Mouse (Mus musculus) CH12.LX (cell line): ENCODE measurements around the gene Hsd3b7. TPM values are rescaled to one million over a fixed set of nuclear protein-coding genes. Genes with fewer than 3 reads are reported as not detected.
A peak's percentile ranks its signal among the peaks of the same experiment; 100 is the strongest.

Source experiments
- DNase-seq: peaks from one replicate; pipeline ENCODE4 v3.0.0-alpha.2; 2013; ENCODE audit errors: extremely low read depth
- H3K27ac ChIP-seq: 2 replicates; pipeline ENCODE4 v1.5.1; 2012; ENCODE audit warnings: low read depth, mild to moderate bottlenecking, control low read depth, moderate library complexity; ENCODE audit not compliant: insufficient read depth
- H3K27me3 ChIP-seq: replicated peaks from 2 replicates; pipeline ENCODE3; 2012; ENCODE audit warnings: inconsistent platforms
- H3K36me3 ChIP-seq, 2 experiments: replicated peaks in 1 of 2; 2 replicates each; pipeline versions ENCODE3 to v1.6.1; 2012; ENCODE audit warnings: inconsistent platforms in 1 of 2, low read length in 1 of 2, mild to moderate bottlenecking in 1 of 2, mixed read lengths in 1 of 2, moderate library complexity in 1 of 2; ENCODE audit not compliant: control insufficient read depth in 1 of 2, insufficient read depth in 1 of 2
- H3K4me1 ChIP-seq, 2 experiments: 2 replicates each; pipeline ENCODE4 v1.6.1; 2012; ENCODE audit warnings: inconsistent platforms in 1 of 2, moderate library complexity in 1 of 2; ENCODE audit not compliant: insufficient read depth in 2 of 2, control insufficient read depth in 1 of 2
- H3K4me2 ChIP-seq: 2 replicates; pipeline ENCODE4 v1.6.1; 2012; ENCODE audit warnings: low read depth, mild to moderate bottlenecking, control low read depth; ENCODE audit not compliant: poor library complexity, insufficient read depth, severe bottlenecking
- H3K4me3 ChIP-seq, 3 experiments: fragments of 150-350 bp in 1 of 3; sonication (generic) in 1 of 3; replicated peaks in 1 of 3; 2 replicates each; pipeline versions ENCODE3 to v1.5.1; 2011 to 2012; ENCODE audit warnings: low read depth in 2 of 3, low read length in 2 of 3, mild to moderate bottlenecking in 2 of 3, moderate library complexity in 2 of 3, control low read depth in 1 of 3, improper control_type of control experiment in 1 of 3, inconsistent platforms in 1 of 3, mixed read lengths in 1 of 3; ENCODE audit not compliant: poor library complexity in 1 of 3
- H3K79me2 ChIP-seq: replicated peaks from 2 replicates; pipeline ENCODE4 v1.6.1; 2012; ENCODE audit warnings: mild to moderate bottlenecking, moderate library complexity; ENCODE audit not compliant: control insufficient read depth, poor library complexity, insufficient read depth, severe bottlenecking; ENCODE audit errors: extremely low read depth
- H3K9ac ChIP-seq: 2 replicates; pipeline ENCODE4 v1.6.1; 2012; ENCODE audit warnings: low read depth, mild to moderate bottlenecking, control low read depth, moderate library complexity; ENCODE audit not compliant: insufficient read depth
- H3K9me3 ChIP-seq: replicated peaks from 2 replicates; pipeline ENCODE3; 2012; ENCODE audit warnings: low read length, inconsistent platforms, mixed read lengths
- BHLHE40 ChIP-seq: IDR thresholded peaks from 2 replicates; pipeline ENCODE4 v1.6.1; 2011; ENCODE audit warnings: mild to moderate bottlenecking, low read depth, low read length, improper control_type of control experiment
- CHD1 ChIP-seq: IDR thresholded peaks from 2 replicates; pipeline ENCODE4 v1.6.1; 2012; ENCODE audit warnings: low read depth, low read length, improper control_type of control experiment, inconsistent platforms
- CHD2 ChIP-seq: IDR thresholded peaks from 2 replicates; pipeline ENCODE4 v1.6.1; 2011; ENCODE audit warnings: low read length, improper control_type of control experiment
- E2F4 ChIP-seq: IDR thresholded peaks from 2 replicates; pipeline ENCODE4 v1.6.1; 2011; ENCODE audit warnings: low read depth, low read length, improper control_type of control experiment; ENCODE audit not compliant: insufficient replicate concordance
- ELF1 ChIP-seq: IDR thresholded peaks from 2 replicates; pipeline ENCODE4 v1.6.1; 2014; ENCODE audit warnings: low read depth, mild to moderate bottlenecking, inconsistent platforms, low read length, improper control_type of control experiment
- EP300 ChIP-seq: IDR thresholded peaks from 2 replicates; pipeline ENCODE4 v1.6.1; 2011; ENCODE audit warnings: low read length, improper control_type of control experiment
- ETS1 ChIP-seq: conservative IDR thresholded peaks from 2 replicates; pipeline ENCODE4 v1.6.1; 2012; ENCODE audit warnings: low read depth, mild to moderate bottlenecking, inconsistent platforms, low read length, improper control_type of control experiment, moderate library complexity
- HCFC1 ChIP-seq: IDR thresholded peaks from 2 replicates; pipeline ENCODE4 v1.6.1; 2012; ENCODE audit warnings: low read depth, mild to moderate bottlenecking, inconsistent platforms, low read length, improper control_type of control experiment
- IRF4 ChIP-seq: IDR thresholded peaks from 2 replicates; pipeline ENCODE4 v1.6.1; 2014; ENCODE audit warnings: low read depth, mild to moderate bottlenecking, inconsistent platforms, low read length, improper control_type of control experiment
- JUN ChIP-seq: IDR thresholded peaks from 2 replicates; pipeline ENCODE4 v1.6.1; 2011; ENCODE audit warnings: low read depth, mild to moderate bottlenecking, low read length, improper control_type of control experiment, moderate library complexity; ENCODE audit not compliant: insufficient read depth
- JUND ChIP-seq: conservative IDR thresholded peaks from 2 replicates; pipeline ENCODE4 v1.6.1; 2011; ENCODE audit warnings: low read depth, low read length, improper control_type of control experiment
- KAT2A ChIP-seq: IDR thresholded peaks from 2 replicates; pipeline ENCODE4 v1.6.1; 2012; ENCODE audit warnings: low read length, improper control_type of control experiment, inconsistent platforms; ENCODE audit not compliant: insufficient replicate concordance
- MAFK ChIP-seq: IDR thresholded peaks from 2 replicates; pipeline ENCODE4 v1.6.1; 2011; ENCODE audit warnings: low read length, improper control_type of control experiment; ENCODE audit not compliant: insufficient replicate concordance
- MAX ChIP-seq: IDR thresholded peaks from 2 replicates; pipeline ENCODE4 v1.6.1; 2011; ENCODE audit warnings: low read length, improper control_type of control experiment
- MAZ ChIP-seq: IDR thresholded peaks from 2 replicates; pipeline ENCODE4 v1.6.1; 2012; ENCODE audit warnings: low read depth, mild to moderate bottlenecking, inconsistent platforms, low read length, improper control_type of control experiment, moderate library complexity
- MEF2A ChIP-seq: IDR thresholded peaks from 2 replicates; pipeline ENCODE4 v1.6.1; 2014; ENCODE audit warnings: low read depth, mild to moderate bottlenecking, inconsistent platforms, low read length, improper control_type of control experiment, borderline replicate concordance
- MXI1 ChIP-seq: IDR thresholded peaks from 2 replicates; pipeline ENCODE4 v1.6.1; 2011; ENCODE audit warnings: mild to moderate bottlenecking, low read depth, low read length, improper control_type of control experiment
- MYC ChIP-seq: IDR thresholded peaks from 2 replicates; pipeline ENCODE4 v1.6.1; 2011; ENCODE audit warnings: low read depth, mild to moderate bottlenecking, improper control_type of control experiment, low read length
- NRF1 ChIP-seq: IDR thresholded peaks from 2 replicates; pipeline ENCODE4 v1.6.1; 2014; ENCODE audit warnings: low read depth, mild to moderate bottlenecking, inconsistent platforms, low read length, improper control_type of control experiment, moderate library complexity
- PAX5 ChIP-seq: IDR thresholded peaks from 2 replicates; pipeline ENCODE4 v1.6.1; 2012; ENCODE audit warnings: low read length, inconsistent platforms, mixed read lengths
- RAD21 ChIP-seq: IDR thresholded peaks from 2 replicates; pipeline ENCODE4 v1.6.1; 2011; ENCODE audit warnings: low read depth, mild to moderate bottlenecking, low read length, improper control_type of control experiment, moderate library complexity
- RCOR1 ChIP-seq: conservative IDR thresholded peaks from 2 replicates; pipeline ENCODE4 v1.6.1; 2012; ENCODE audit warnings: low read depth, mild to moderate bottlenecking, inconsistent platforms, low read length, improper control_type of control experiment
- SIN3A ChIP-seq: IDR thresholded peaks from 2 replicates; pipeline ENCODE4 v1.6.1; 2012; ENCODE audit warnings: low read length, improper control_type of control experiment, inconsistent platforms
- SMC3 ChIP-seq: IDR thresholded peaks from 2 replicates; pipeline ENCODE4 v1.6.1; 2011; ENCODE audit warnings: low read depth, low read length, improper control_type of control experiment
- TCF12 ChIP-seq: IDR thresholded peaks from 2 replicates; pipeline ENCODE4 v1.6.1; 2014; ENCODE audit warnings: low read depth, mild to moderate bottlenecking, inconsistent platforms, low read length, improper control_type of control experiment
- UBTF ChIP-seq: IDR thresholded peaks from 2 replicates; pipeline ENCODE4 v1.6.1; 2012; ENCODE audit warnings: low read depth, mild to moderate bottlenecking, inconsistent platforms, low read length, improper control_type of control experiment, moderate library complexity
- USF1 ChIP-seq: IDR thresholded peaks from 2 replicates; pipeline ENCODE4 v1.6.1; 2014; ENCODE audit warnings: low read depth, mild to moderate bottlenecking, inconsistent platforms, low read length, improper control_type of control experiment
- USF2 ChIP-seq: conservative IDR thresholded peaks from 2 replicates; pipeline ENCODE4 v1.6.1; 2011; ENCODE audit warnings: low read depth, low read length, improper control_type of control experiment
- ZC3H11A ChIP-seq: IDR thresholded peaks from 2 replicates; pipeline ENCODE4 v1.6.1; 2012; ENCODE audit warnings: low read depth, mild to moderate bottlenecking, inconsistent platforms, low read length, improper control_type of control experiment
- ZMIZ1 ChIP-seq: IDR thresholded peaks from 2 replicates; pipeline ENCODE4 v1.6.1; 2012; ENCODE audit warnings: low read depth, mild to moderate bottlenecking, inconsistent platforms, low read length, improper control_type of control experiment
- dilution Hi-C: fragments of 300-500 bp; cut with MboI; formaldehyde crosslinking; loops from 2 replicates; pipeline ENCODE4 v1.14.3; 2020; ENCODE audit warnings: low sequenced_read_pairs; ENCODE audit not compliant: extremely low pct_unique_long_range_greater_than_20kb, extremely low pct_ligation_motif_present
- in situ Hi-C: fragments of 300-500 bp; cut with MboI; formaldehyde crosslinking; loops from 3 replicates; pipeline ENCODE4 v1.14.3; 2019; ENCODE audit warnings: low sequenced_read_pairs, low pct_ligation_motif_present, low pct_unique_long_range_greater_than_20kb, mixed read lengths
- polyA plus RNA-seq: library from polyadenylated mRNA; unstranded; fragments of >175 nt; gene quantifications from 2 replicates; pipeline ENCODE4 v1.2.1, GENCODE M21; 2012; ENCODE audit warnings: low read depth; ENCODE audit not compliant: insufficient read length
- total RNA-seq, 2 experiments: library from RNA; depleted of rRNA; stranded (reverse); fragments of 300-350 nt in 1 of 2; fragments of >200 nt in 1 of 2; gene quantifications; 2 replicates each; pipeline ENCODE4 v1.2.3; 2012 to 2014

Gene Hsd3b7
- total and polyA plus RNA-seq, 3 experiments, result 0.99 to 6.8 (median 4.2) TPM

- peak overlapping the region; percentile 63; the same call in 1 of the 2 replicates for H3K27ac ChIP-seq
- H3K27me3 ChIP-seq, result no peaks in the 10 kb centered on the region
- peak; percentile 24; the same call in 1 of the 2 replicates for TF ChIP-seq CHD2
- no peak for TF ChIP-seq BHLHE40
- H3K79me2 ChIP-seq, result peaks cover 14% of the 10 kb centered on the region
- peak; percentile 65 for DNase-seq
- peaks cover 5 to 60% of the 10 kb centered on the region in 2 experiments for H3K4me1 ChIP-seq
- in situ Hi-C loops, result loop anchor here (25.0 kb wide), 1 partner anchor 407 kb away; no protein-coding TSS in a partner anchor
- H3K9ac ChIP-seq, result peak overlapping the region; percentile 9; the same call in 1 of the 2 replicates
- peak overlapping the region; percentile 39 for H3K4me2 ChIP-seq
- dilution Hi-C loops, result no loop called here
- H3K4me3 ChIP-seq, result peak overlapping the region; percentile 77 to 87 (median 78)
- no peaks in the 10 kb centered on the region for H3K9me3 ChIP-seq
- H3K36me3 ChIP-seq, result peaks cover 18 to 47% of the 10 kb centered on the region in 2 experiments
Measured at GRCm38 (mm10) chr7:127768997-127769593, 31.3 kb upstream of the Hsd3b7 start.

GRCm38 (mm10) chr7:127769651-127770038, 30.8 kb upstream of the Hsd3b7 start, which contains the start of gene Orai3:
Gene Orai3 (plus strand): TSS chr7:127769815.
- peaks cover 14% of the 10 kb centered on the region for H3K79me2 ChIP-seq
- dilution Hi-C loops (no loop called here), in situ Hi-C loops (loop anchor here (5.0 to 25.0 kb wide), 2 partner anchors 407 to 1052 kb away; no protein-coding TSS in a partner anchor)
- H3K27ac ChIP-seq, result peak within 1 kb of the TSS; percentile 65
- peaks cover 16 to 49% of the 10 kb centered on the region in 2 experiments for H3K36me3 ChIP-seq
- DNase-seq, result peak; percentile 88
- no peaks in the 10 kb centered on the region for H3K27me3 ChIP-seq
- no peaks in the 10 kb centered on the region for H3K9me3 ChIP-seq
- peaks cover 5 to 60% of the 10 kb centered on the region in 2 experiments for H3K4me1 ChIP-seq
- H3K9ac ChIP-seq, result peak within 1 kb of the TSS; percentile 72
- H3K4me3 ChIP-seq, result peak within 1 kb of the TSS; percentile 77 to 87 (median 78)
- H3K4me2 ChIP-seq, result peak within 1 kb of the TSS; percentile 72
- peak; percentile 81 for TF ChIP-seq USF1
- TF ChIP-seq MAFK, result no peak
- TF ChIP-seq EP300, result peak; percentile 44; the same call in 1 of the 2 replicates
- TF ChIP-seq ZMIZ1, result peak; percentile 90
- TF ChIP-seq SMC3, result no peak
- no peak; the same call in 1 of the 2 replicates for TF ChIP-seq NRF1
- TF ChIP-seq MYC, result peak; percentile 65; the same call in 1 of the 2 replicates
- 0 out of 2 replicates have a peak, but pooled peaks have one; percentile 47 for TF ChIP-seq MEF2A
- no peak; the same call in 1 of the 2 replicates for TF ChIP-seq ETS1
- TF ChIP-seq JUN, result no peak
- peak; percentile 85 for TF ChIP-seq MXI1
- no peak for TF ChIP-seq CHD2
- no peak for TF ChIP-seq RAD21
- TF ChIP-seq UBTF, result peak; percentile 37; the same call in 1 of the 2 replicates
- TF ChIP-seq CHD1, result no peak
- TF ChIP-seq E2F4, result no peak
- TF ChIP-seq MAX, result peak; percentile 81
- no peak for TF ChIP-seq JUND
- 0 out of 2 replicates have a peak, but pooled peaks have one; percentile 43 for TF ChIP-seq MAZ
- TF ChIP-seq ELF1, result peak; percentile 91
- peak; percentile 92 for TF ChIP-seq TCF12
- TF ChIP-seq HCFC1, result peak; percentile 19; the same call in 1 of the 2 replicates
- no peak for TF ChIP-seq PAX5
- TF ChIP-seq KAT2A, result no peak
- peak; percentile 72 for TF ChIP-seq SIN3A
- no peak for TF ChIP-seq ZC3H11A
- TF ChIP-seq BHLHE40, result peak; percentile 17; the same call in 1 of the 2 replicates
- TF ChIP-seq USF2, result peak; percentile 41; the same call in 1 of the 2 replicates
- no peak; the same call in 1 of the 2 replicates for TF ChIP-seq RCOR1
- TF ChIP-seq IRF4, result peak; percentile 83
